Mouse (Mus musculus) heart, embryonic 13.5 days (tissue): ENCODE results near the gene Il21r. TPM values are rescaled to one million over a fixed set of nuclear protein-coding genes. Genes with fewer than 3 reads are reported as not detected.

Source experiments
- ATAC-seq: fragments of 200-750 bp; cut with Nextera tagmentation; 2 replicates; pipeline ENCODE4 v1.8.0; 2017; ENCODE audit warnings: moderate TSS enrichment; ENCODE audit not compliant: insufficient number of reproducible peaks, low FRiP score, low TSS enrichment; ENCODE audit errors: extremely low read depth
- H3K27ac ChIP-seq: fragments of 300-500 bp; sonication (generic); replicated peaks from 2 replicates; pipeline ENCODE4 v1.5.1; 2015; ENCODE audit warnings: moderate library complexity, mild to moderate bottlenecking, inconsistent platforms
- H3K27me3 ChIP-seq: fragments of 300-500 bp; sonication (generic); replicated peaks from 2 replicates; pipeline ENCODE4 v1.6.1; 2015; ENCODE audit warnings: mild to moderate bottlenecking, inconsistent platforms
- H3K36me3 ChIP-seq: fragments of 300-500 bp; sonication (generic); 2 replicates; pipeline ENCODE4 v1.6.1; 2015; ENCODE audit warnings: mild to moderate bottlenecking, inconsistent platforms
- H3K4me1 ChIP-seq: fragments of 300-500 bp; sonication (generic); 2 replicates; pipeline ENCODE4 v1.6.1; 2015; ENCODE audit warnings: inconsistent platforms
- H3K4me2 ChIP-seq: fragments of 300-500 bp; sonication (generic); 2 replicates; pipeline ENCODE4 v1.6.1; 2015; ENCODE audit warnings: inconsistent platforms, mild to moderate bottlenecking, moderate library complexity
- H3K4me3 ChIP-seq: fragments of 300-500 bp; sonication (generic); 2 replicates; pipeline ENCODE4 v1.5.1; 2015; ENCODE audit warnings: moderate library complexity, mild to moderate bottlenecking, inconsistent platforms
- H3K9ac ChIP-seq: fragments of 300-500 bp; sonication (generic); 2 replicates; pipeline ENCODE4 v1.6.1; 2015; ENCODE audit warnings: inconsistent platforms, mild to moderate bottlenecking, moderate library complexity
- H3K9me3 ChIP-seq: fragments of 300-500 bp; sonication (generic); 2 replicates; pipeline ENCODE4 v1.6.1; 2016; ENCODE audit warnings: inconsistent platforms
- WGBS: fragments of 180-500 bp; shearing (Covaris S2); methylation state at CpG from one replicate; pipeline ENCODE4 v1.1.7; 2015; ENCODE audit warnings: mixed read lengths; 5-methylcytosine and 5-hydroxymethylcytosine counted together
- polyA plus RNA-seq: library from polyadenylated mRNA; unstranded; fragments of >200 nt; fragmentation: Nextera tagmentation; extraction: Ambion mirVana; gene quantifications from 2 replicates; pipeline ENCODE4 v1.2.1, GENCODE M21; 2015

The Il21r gene
- polyA plus RNA-seq, 1 experiment from 2014 or later = 0.35 TPM

GRCm38 (mm10) chr7:125589896-125590295 is 13.3 kb upstream of the Il21r start:
- no peak overlapping the region for H3K27ac ChIP-seq
- no peak overlapping the region for H3K9ac ChIP-seq
- H3K4me3 ChIP-seq = no peak overlapping the region
- no peaks in the 10 kb centered on the region for H3K36me3 ChIP-seq
- 0 out of 2 replicates have a peak, but pooled peaks cover 3% of the 10 kb centered on the region for H3K9me3 ChIP-seq
- ATAC-seq = no peak
- no peaks in the 10 kb centered on the region for H3K4me1 ChIP-seq
- no peak overlapping the region for H3K4me2 ChIP-seq
- WGBS = 76% methylated on average over 7 of the region's 7 CpGs
- no peaks in the 10 kb centered on the region for H3K27me3 ChIP-seq

- no peak overlapping the region for H3K4me2 ChIP-seq
- no peak overlapping the region for H3K27ac ChIP-seq
- no peak for ATAC-seq
- H3K4me3 ChIP-seq = no peak overlapping the region
- WGBS = 65% methylated on average over 4 of the region's 4 CpGs
- H3K9ac ChIP-seq = no peak overlapping the region
- H3K36me3 ChIP-seq = no peaks in the 10 kb centered on the region
- no peaks in the 10 kb centered on the region for H3K4me1 ChIP-seq
- H3K27me3 ChIP-seq = no peaks in the 10 kb centered on the region
- H3K9me3 ChIP-seq = no peaks in the 10 kb centered on the region
These were observed 9.4 kb upstream of the Il21r start for GRCm38 (mm10) chr7:125593831-125594230.

DNA sequence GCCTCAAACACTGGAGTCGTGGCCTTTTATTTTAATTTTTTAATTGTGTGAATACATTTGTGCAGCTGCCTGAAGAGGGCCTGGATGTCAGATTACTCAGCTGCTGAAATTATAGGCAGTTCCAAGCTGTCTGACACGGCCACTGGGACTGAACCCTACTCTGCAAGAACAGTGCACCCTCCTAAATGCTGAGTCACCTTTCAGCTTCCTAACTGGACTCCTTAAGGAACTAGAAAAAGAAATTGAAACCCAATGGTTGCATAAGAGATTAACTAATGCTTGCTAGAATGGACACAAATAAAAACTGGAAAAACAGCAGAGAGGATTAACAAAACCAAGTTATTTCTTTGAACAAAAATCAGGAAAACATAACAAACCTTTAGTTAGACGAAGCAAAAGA is 6.8 kb upstream of the Il21r start:
- ATAC-seq = no peak
- no peak overlapping the region for H3K4me2 ChIP-seq

GRCm38 (mm10) chr7:125597083-125597482 is 6.1 kb upstream of the Il21r start:
- Histone ChIP-seq H3K36me3 (no peaks in the 10 kb centered on the region), H3K4me2 (no peak overlapping the region), H3K27ac (no peak overlapping the region), H3K9ac (no peak overlapping the region), H3K4me1 (no peaks in the 10 kb centered on the region; the same call in 1 of the 2 replicates), H3K9me3 (no peaks in the 10 kb centered on the region), H3K27me3 (no peaks in the 10 kb centered on the region; the same call in 1 of the 2 replicates), H3K4me3 (no peak overlapping the region)
- ATAC-seq = no peak
- 80% methylated on average over 9 of the region's 9 CpGs for WGBS

More for the DNA sequence above, 6.8 kb upstream of the Il21r start:
- H3K9ac ChIP-seq = no peak overlapping the region
- no peaks in the 10 kb centered on the region; the same call in 1 of the 2 replicates for H3K27me3 ChIP-seq
- no peaks in the 10 kb centered on the region; the same call in 1 of the 2 replicates for H3K4me1 ChIP-seq
- WGBS = 60% methylated on average over 3 of the region's 3 CpGs
- H3K4me3 ChIP-seq = no peak overlapping the region
- H3K9me3 ChIP-seq = no peaks in the 10 kb centered on the region
- no peak overlapping the region for H3K27ac ChIP-seq
- H3K36me3 ChIP-seq = no peaks in the 10 kb centered on the region

DNA sequence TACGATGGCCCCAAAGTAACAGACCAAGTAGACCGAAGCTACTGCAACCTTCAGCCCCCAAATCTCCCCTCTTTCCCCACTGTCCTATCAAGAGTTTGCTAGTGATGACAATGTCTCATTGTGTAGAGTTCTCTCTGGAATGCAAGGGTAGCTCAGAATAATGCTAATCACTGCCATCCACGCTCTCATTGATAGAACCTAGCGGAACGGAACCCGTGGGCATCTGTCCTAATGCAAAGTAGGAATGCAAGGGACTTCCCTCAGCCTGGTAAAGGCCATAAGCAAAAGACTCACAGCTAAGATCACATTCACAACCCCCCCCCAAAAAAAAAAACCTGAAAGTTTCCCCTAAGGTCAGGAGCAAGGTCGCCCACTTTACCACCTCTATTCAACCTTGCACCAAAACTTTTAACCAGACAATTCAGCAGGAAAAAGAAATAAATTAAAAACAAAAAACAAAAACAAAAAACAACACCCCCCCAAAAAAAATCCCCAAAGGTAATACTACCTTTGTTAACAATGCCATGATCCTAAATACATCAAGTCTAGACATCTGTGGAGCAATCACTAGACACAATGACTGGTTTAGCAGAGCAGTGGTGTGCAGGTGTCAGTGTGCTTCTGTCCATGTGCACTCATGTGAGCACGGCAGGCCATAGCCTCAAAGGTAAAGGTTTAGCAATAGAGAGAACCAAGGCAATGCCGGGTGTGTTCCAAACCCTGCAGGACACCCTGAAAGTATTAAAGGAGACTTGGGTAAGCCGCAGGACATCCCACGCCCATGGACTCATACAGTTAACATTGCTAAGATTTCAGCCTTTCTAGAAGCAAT is 5.5 kb upstream of the Il21r start:
- 83% methylated on average over 11 of the region's 11 CpGs for WGBS
- Histone ChIP-seq H3K9me3 (no peaks in the 10 kb centered on the region), H3K4me1 (no peaks in the 10 kb centered on the region; the same call in 1 of the 2 replicates), H3K4me3 (no peak overlapping the region), H3K36me3 (no peaks in the 10 kb centered on the region), H3K27ac (no peak overlapping the region), H3K27me3 (no peaks in the 10 kb centered on the region; the same call in 1 of the 2 replicates), H3K4me2 (no peak overlapping the region), H3K9ac (no peak overlapping the region)
- ATAC-seq = no peak

GRCm38 (mm10) chr7:125599373-125599973 is 3.8 kb upstream of the Il21r start:
- H3K27me3 ChIP-seq = no peaks in the 10 kb centered on the region; the same call in 1 of the 2 replicates
- H3K9ac ChIP-seq = no peak overlapping the region
- H3K4me2 ChIP-seq = no peak overlapping the region
- ATAC-seq = no peak
- H3K27ac ChIP-seq = no peak overlapping the region
- no peaks in the 10 kb centered on the region for H3K36me3 ChIP-seq
- no peaks in the 10 kb centered on the region for H3K9me3 ChIP-seq
- 40% methylated on average over 4 of the region's 4 CpGs for WGBS
- H3K4me3 ChIP-seq = no peak overlapping the region
- peaks cover 5% of the 10 kb centered on the region for H3K4me1 ChIP-seq

DNA sequence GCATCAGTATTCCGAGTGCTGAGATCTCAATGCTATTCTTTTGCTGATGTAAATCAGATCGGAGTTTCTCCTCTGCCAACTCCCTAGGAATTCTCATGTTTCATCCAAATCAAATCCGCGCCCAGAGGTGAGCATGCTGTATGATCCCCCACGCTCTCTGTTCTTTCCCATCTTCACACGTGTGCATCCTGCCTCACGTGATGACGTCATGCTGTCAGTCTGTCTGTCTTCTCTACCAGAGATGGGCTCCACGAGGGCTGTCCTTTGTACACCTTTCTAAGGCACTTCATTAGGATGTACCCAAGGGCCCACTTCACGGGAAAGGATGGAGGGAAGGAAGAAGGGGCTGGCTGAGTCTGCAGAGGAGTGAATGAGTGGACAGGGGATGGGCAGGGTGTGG is 3.1 kb upstream of the Il21r start:
- no peak for ATAC-seq
- H3K4me1 ChIP-seq = peaks cover 5% of the 10 kb centered on the region
- no peak overlapping the region for H3K4me3 ChIP-seq
- H3K9me3 ChIP-seq = no peaks in the 10 kb centered on the region
- no peak overlapping the region for H3K27ac ChIP-seq
- no peak overlapping the region for H3K4me2 ChIP-seq
- no peaks in the 10 kb centered on the region; the same call in 1 of the 2 replicates for H3K27me3 ChIP-seq
- WGBS = 58% methylated on average over 10 of the region's 10 CpGs
- no peak overlapping the region for H3K9ac ChIP-seq
- H3K36me3 ChIP-seq = no peaks in the 10 kb centered on the region

GRCm38 (mm10) chr7:125600612-125601279 is 2.5 kb upstream of the Il21r start:
- WGBS = 23% methylated on average over 6 of the region's 6 CpGs
- Histone ChIP-seq H3K9ac (no peak overlapping the region), H3K27ac (no peak overlapping the region)

DNA sequence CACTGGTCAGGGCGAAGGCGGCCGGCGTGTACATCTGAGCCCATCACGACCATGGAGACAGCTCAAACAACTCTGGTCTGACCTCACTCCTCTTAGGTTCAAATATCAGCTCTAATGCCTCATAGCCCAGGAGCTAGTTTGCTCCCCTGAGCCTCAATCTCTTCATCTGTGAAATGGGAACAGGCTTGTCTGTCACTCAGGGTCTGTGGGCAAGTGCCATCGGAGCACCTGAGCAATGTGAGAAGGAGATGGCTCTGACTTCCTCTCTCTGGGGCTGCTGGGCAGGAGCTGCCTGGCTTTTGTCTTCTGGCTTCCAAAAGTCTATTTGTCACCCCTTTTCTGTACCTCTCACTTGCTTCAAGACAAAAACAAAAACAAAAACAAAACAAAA is 2.0 kb upstream of the Il21r start:
- no peaks in the 10 kb centered on the region for H3K9me3 ChIP-seq
- H3K9ac ChIP-seq = no peak overlapping the region
- ATAC-seq = no peak
- WGBS = 76% methylated on average over 6 of the region's 6 CpGs
- no peaks in the 10 kb centered on the region; the same call in 1 of the 2 replicates for H3K27me3 ChIP-seq
- H3K4me3 ChIP-seq = no peak overlapping the region
- H3K36me3 ChIP-seq = no peaks in the 10 kb centered on the region
- no peak overlapping the region for H3K4me2 ChIP-seq
- no peak overlapping the region for H3K27ac ChIP-seq
- H3K4me1 ChIP-seq = peaks cover 5% of the 10 kb centered on the region

More at GRCm38 (mm10) chr7:125600612-125601279, 2.5 kb upstream of the Il21r start:
- Histone ChIP-seq H3K4me2 (no peak overlapping the region), H3K36me3 (no peaks in the 10 kb centered on the region), H3K9me3 (no peaks in the 10 kb centered on the region), H3K4me3 (no peak overlapping the region), H3K27me3 (no peaks in the 10 kb centered on the region; the same call in 1 of the 2 replicates), H3K4me1 (peaks cover 5% of the 10 kb centered on the region)
- no peak for ATAC-seq

DNA sequence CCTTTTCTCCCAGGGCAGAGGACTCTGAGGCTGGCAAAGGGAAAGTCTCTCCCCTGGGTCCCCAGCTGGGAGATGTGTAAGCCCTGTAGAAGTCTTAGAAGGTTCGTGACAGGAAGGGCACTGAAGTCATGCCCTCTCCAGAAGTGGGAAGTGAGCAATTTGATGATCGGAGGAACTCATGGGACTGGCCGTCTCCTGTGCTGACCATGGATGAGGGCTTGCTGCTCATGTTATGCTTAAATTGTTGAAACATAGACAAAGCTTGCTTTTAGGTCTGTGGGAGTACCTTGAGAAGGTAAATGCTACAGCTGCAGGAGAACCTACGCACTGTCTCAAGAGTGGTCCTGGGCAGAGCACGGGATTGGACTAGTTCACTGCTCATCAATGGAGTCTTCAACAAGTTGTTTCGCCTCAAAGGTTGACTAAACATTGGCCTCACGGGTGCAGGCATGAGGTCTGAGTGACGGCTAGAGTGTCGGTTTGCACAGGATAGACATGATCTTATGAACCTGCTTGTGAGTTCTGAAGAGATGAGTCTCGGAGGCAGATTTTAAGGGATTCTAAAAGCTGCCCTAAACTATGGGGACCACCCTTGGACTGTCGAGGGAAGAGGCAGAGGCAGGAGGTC is 1.3 kb upstream of the Il21r start:
- no peak for ATAC-seq
- H3K4me1 ChIP-seq = peaks cover 5% of the 10 kb centered on the region
- H3K4me3 ChIP-seq = no peak overlapping the region
- WGBS = 70% methylated on average over 11 of the region's 11 CpGs
- H3K4me2 ChIP-seq = no peak overlapping the region
- H3K36me3 ChIP-seq = no peaks in the 10 kb centered on the region
- H3K9ac ChIP-seq = no peak overlapping the region
- H3K27ac ChIP-seq = no peak overlapping the region
- H3K27me3 ChIP-seq = no peaks in the 10 kb centered on the region; the same call in 1 of the 2 replicates
- H3K9me3 ChIP-seq = no peaks in the 10 kb centered on the region
